Mouse (Mus musculus): ENCODE measurements at regions not wholly inside any gene's neighbourhood (a gene's known extent, or its start where the extent isn't known, plus 50 kb on each side); places are given as distances from the start of the nearest gene placed in this dataset.

GRCm38 (mm10) chrX:95291676-95292075, 95.0 kb upstream of the Arhgef9 start:
- no peak for ATAC-seq (replicated peaks; ENCODE audit: poor library complexity)

- ATAC-seq (replicated peaks; ENCODE audit: poor library complexity): peak; percentile 70
Measured at GRCm38 (mm10) chrX:95282038-95282437, 85.4 kb upstream of the Arhgef9 start.

GRCm38 (mm10) chrX:95253517-95253916, 56.9 kb upstream of the Arhgef9 start:
- peak; percentile 39; the same call in 1 of the 2 replicates for ATAC-seq (replicated peaks; ENCODE audit: poor library complexity)

All from megakaryocyte progenitor cell, adult 5-6 weeks (primary cell).